In genomic region chr1:23983118-23983517, GRCm38 (mm10) we compare ENCODE assay signal across 33 mouse cellular contexts. TPM values are rescaled to one million over a fixed set of nuclear protein-coding genes. Genes with fewer than 3 reads are reported as not detected.
DNase-seq lines count a peak whose midpoint lies in the region; ATAC-seq and TF ChIP-seq lines count a peak whose summit lies in the region.
"Had no signal": no experiment of that assay in that cellular context is flagged by ENCODE, and none has a peak within 500 bp of the region (broad histone marks: within the 10 kb centered on the region; RNA-seq: fewer than 3 reads in every experiment).

No protein-coding gene starts in this region.

- ATAC-seq in granulocyte monocyte progenitor cell, adult 5-6 weeks (replicated peaks; ENCODE audit: poor library complexity, severe bottlenecking), result peak; percentile 98
- peak; percentile 90 for ATAC-seq in neutrophil, adult 5-6 weeks (ENCODE audit: extremely low read depth, insufficient number of reproducible peaks, low FRiP score, poor library complexity, severe bottlenecking)
- no peak for ATAC-seq in intestine, postnatal 0 days
- ATAC-seq: activated CD4-positive, CD25-positive, alpha-beta regulatory T cell, adult 4 months; forebrain, postnatal 0 days; hindbrain, embryonic 16.5 days had no signal

- peaks cover 6 to 27% of the 10 kb centered on the region in 2 experiments; a peak in 3 of 4 replicates for H3K4me1 ChIP-seq in CH12.LX (ENCODE audit: control insufficient read depth in 1 of 2, insufficient read depth in 2 of 2)
- no peaks in the 10 kb centered on the region for H3K4me1 ChIP-seq in intestine, postnatal 0 days (replicated peaks; ENCODE audit: control insufficient read depth, insufficient read depth, low read length)
- H3K4me1 ChIP-seq: embryonic facial prominence, embryonic 10.5 days; embryonic facial prominence, embryonic 15.5 days; forebrain, embryonic 12.5 days; megakaryocyte, embryonic 14.5 days; midbrain, embryonic 12.5 days; neural tube, embryonic 13.5 days had no signal

- no peaks in the 10 kb centered on the region for H3K79me2 ChIP-seq in CH12.LX (replicated peaks; ENCODE audit: control insufficient read depth, extremely low read depth, insufficient read depth, poor library complexity, severe bottlenecking)

- no peak for TF ChIP-seq POLR2A in CH12.LX (IDR thresholded peaks at IDR 0.05; ENCODE audit: low read depth, low read length)

- H3K4me2 ChIP-seq in CH12.LX (ENCODE audit: insufficient read depth, low read depth, poor library complexity, severe bottlenecking), result 0 out of 2 replicates have a peak overlapping the region, but pooled peaks have one; percentile 10
- H3K4me2 ChIP-seq in intestine, postnatal 0 days (replicated peaks; ENCODE audit: low read depth), result no peak overlapping the region
- H3K4me2 ChIP-seq: embryonic facial prominence, embryonic 15.5 days; forebrain, embryonic 12.5 days; midbrain, embryonic 12.5 days; neural tube, embryonic 13.5 days had no signal

- TF ChIP-seq RAD21 in CH12.LX (IDR thresholded peaks at IDR 0.05; ENCODE audit: low read depth, low read length), result no peak; the same call in 1 of the 2 replicates

- no peak overlapping the region for H3K27ac ChIP-seq in CH12.LX (ENCODE audit: insufficient read depth, low read depth)
- no peak overlapping the region for H3K27ac ChIP-seq in intestine, postnatal 0 days (ENCODE audit: low read depth, low read length)
- H3K27ac ChIP-seq: embryonic facial prominence, embryonic 10.5 days; embryonic facial prominence, embryonic 15.5 days; forebrain, embryonic 12.5 days; kidney, postnatal 0 days; liver, embryonic 14.5 days; midbrain, embryonic 12.5 days; neural tube, embryonic 13.5 days; stomach, postnatal 0 days had no signal

- H3K9ac ChIP-seq in CH12.LX (ENCODE audit: insufficient read depth, low read depth), result no peak overlapping the region
- no peak overlapping the region for H3K9ac ChIP-seq in intestine, postnatal 0 days (ENCODE audit: low read depth, low read length)
- H3K9ac ChIP-seq: embryonic facial prominence, embryonic 15.5 days; forebrain, embryonic 12.5 days; forebrain, postnatal 0 days; liver, embryonic 14.5 days; midbrain, embryonic 12.5 days; neural tube, embryonic 13.5 days had no signal

- no peaks in the 10 kb centered on the region for H3K27me3 ChIP-seq in CH12.LX (replicated peaks)
- H3K27me3 ChIP-seq in intestine, postnatal 0 days (replicated peaks; ENCODE audit: control insufficient read depth, insufficient read depth, low read length), result no peaks in the 10 kb centered on the region
- H3K27me3 ChIP-seq: embryonic facial prominence, embryonic 15.5 days; forebrain, embryonic 12.5 days; midbrain, embryonic 12.5 days; neural tube, embryonic 13.5 days had no signal

- no peaks in the 10 kb centered on the region for H3K36me3 ChIP-seq in CH12.LX (replicated peaks in 1 of 2; ENCODE audit: control insufficient read depth in 1 of 2, insufficient read depth in 1 of 2, low read length in 1 of 2)
- H3K36me3 ChIP-seq in intestine, postnatal 0 days (ENCODE audit: control insufficient read depth, insufficient read depth), result no peaks in the 10 kb centered on the region
- H3K36me3 ChIP-seq: embryonic facial prominence, embryonic 10.5 days; embryonic facial prominence, embryonic 15.5 days; forebrain, embryonic 12.5 days; midbrain, embryonic 12.5 days; neural tube, embryonic 13.5 days had no signal

- dilution Hi-C loops in CH12.LX (cut with MboI; ENCODE audit: extremely low pct_ligation_motif_present, extremely low pct_unique_long_range_greater_than_20kb, low sequenced_read_pairs), result no loop called here

- DNase-seq in 416B (ENCODE audit: low read depth) (peak; percentile 29), CH12.LX (ENCODE audit: extremely low read depth) (peak; percentile 66)
- DNase-seq in retina, postnatal 1 day, result no peak
- no peak for DNase-seq in frontal cortex, adult 2 months (ENCODE audit: extremely low spot score in 1 of 2, low spot score in 1 of 2)
- DNase-seq: adrenal gland, adult 2 months; adrenal gland, postnatal 36 days; cerebellum, adult 18-20 months; cerebellum, postnatal 10 days; forebrain, postnatal 0 days; gastrocnemius, postnatal 36 days; heart, postnatal 14 days; kidney, adult 2 months; kidney, postnatal 4 days; left cerebral cortex, postnatal 4 days; lung, adult 2 months; lung, postnatal 14 days; right cerebral cortex, postnatal 25 days; thymus, adult 18-20 months; thymus, postnatal 36 days had no signal

- in situ Hi-C loops in CH12.LX (cut with MboI; ENCODE audit: low pct_ligation_motif_present, low pct_unique_long_range_greater_than_20kb, low sequenced_read_pairs), result no loop called here

- no peak for TF ChIP-seq CTCF in CH12.LX (conservative IDR thresholded peaks at IDR 0.05 in 1 of 2, IDR thresholded peaks at IDR 0.05 in 1 of 2; ENCODE audit: low read depth in 2 of 2, low read length in 2 of 2)
- no peak for TF ChIP-seq CTCF in intestine, postnatal 0 days (IDR thresholded peaks at IDR 0.05; ENCODE audit: low read depth)

- no peak overlapping the region for H3K4me3 ChIP-seq in CH12.LX (replicated peaks in 1 of 3; ENCODE audit: low read depth in 2 of 3, low read length in 2 of 3, poor library complexity in 1 of 3)
- no peak overlapping the region for H3K4me3 ChIP-seq in intestine, postnatal 0 days (ENCODE audit: low read depth, low read length)
- H3K4me3 ChIP-seq: embryonic facial prominence, embryonic 10.5 days; embryonic facial prominence, embryonic 15.5 days; forebrain, embryonic 12.5 days; megakaryocyte, embryonic 14.5 days; midbrain, embryonic 12.5 days; neural tube, embryonic 13.5 days had no signal

- 88% methylated on average over 3 of the region's 3 CpGs for WGBS in intestine, postnatal 0 days

- TF ChIP-seq EP300 in CH12.LX (IDR thresholded peaks at IDR 0.05; ENCODE audit: low read length), result peak; percentile 99

- peaks cover 3% of the 10 kb centered on the region for H3K9me3 ChIP-seq in CH12.LX (replicated peaks; ENCODE audit: low read length)
- H3K9me3 ChIP-seq in intestine, postnatal 0 days (ENCODE audit: control insufficient read depth), result no peaks in the 10 kb centered on the region
- H3K9me3 ChIP-seq: embryonic facial prominence, embryonic 10.5 days; embryonic facial prominence, embryonic 15.5 days; forebrain, embryonic 12.5 days; midbrain, embryonic 12.5 days; neural tube, embryonic 13.5 days had no signal

TF ChIP-seq in CH12.LX, 34 proteins besides CTCF, POLR2A, EP300 and RAD21:
- TF ChIP-seq CHD2 (IDR thresholded peaks at IDR 0.05; ENCODE audit: low read length) (peak; percentile 76), JUN (IDR thresholded peaks at IDR 0.05; ENCODE audit: insufficient read depth, low read depth, low read length) (peak; percentile 94), JUND (conservative IDR thresholded peaks at IDR 0.05; ENCODE audit: low read depth, low read length) (peak; percentile 99), MAFK (IDR thresholded peaks at IDR 0.05; ENCODE audit: insufficient replicate concordance, low read length) (no peak), POLR2AphosphoS2 (IDR thresholded peaks at IDR 0.05; ENCODE audit: low read depth, low read length) (no peak), SIN3A (IDR thresholded peaks at IDR 0.05; ENCODE audit: low read length) (peak; percentile 52; the same call in 1 of the 2 replicates), ETS1 (conservative IDR thresholded peaks at IDR 0.05; ENCODE audit: low read depth, low read length) (peak; percentile 49; the same call in 1 of the 2 replicates), MEF2A (IDR thresholded peaks at IDR 0.05; ENCODE audit: borderline replicate concordance, low read depth, low read length) (peak; percentile 69; the same call in 1 of the 2 replicates), ZNF384 (IDR thresholded peaks at IDR 0.05; ENCODE audit: low read depth, low read length) (peak; percentile 93), RCOR1 (conservative IDR thresholded peaks at IDR 0.05; ENCODE audit: low read depth, low read length) (peak; percentile 94), NRF1 (IDR thresholded peaks at IDR 0.05; ENCODE audit: low read depth, low read length) (no peak), TCF12 (IDR thresholded peaks at IDR 0.05; ENCODE audit: low read depth, low read length) (no peak), BHLHE40 (IDR thresholded peaks at IDR 0.05; ENCODE audit: low read depth, low read length) (0 out of 2 replicates have a peak, but pooled peaks have one; percentile 17), IRF4 (IDR thresholded peaks at IDR 0.05; ENCODE audit: low read depth, low read length) (peak; percentile 98)

RNA-seq across cellular contexts. Expression of gene Sdhaf4, which starts 22.3 kb away (rescaled TPM):
- total RNA-seq in CH12.LX (2012; rRNA removed) (40.7 and 43.4 TPM in 2 replicates), CH12.LX (2014; rRNA removed) (72.9 and 79.6 TPM in 2 replicates)
- 20.9 and 24.8 TPM in 2 replicates for polyA plus RNA-seq in CH12.LX (2012; ENCODE audit: insufficient read length, low read depth)
- 13.1 and 43.0 TPM in 2 replicates for total RNA-seq in granulocyte monocyte progenitor cell, adult 5-6 weeks (2014; fragmentation: Nextera tagmentation)
- 7.7 and 22.7 TPM in 2 replicates for total RNA-seq in granulocyte monocyte progenitor cell, adult 5-6 weeks (2017)
- total RNA-seq in neutrophil, adult 5-6 weeks (2017), result 2.6 and 6.2 TPM in 2 replicates
- polyA plus RNA-seq in intestine, postnatal 0 days (2015; fragmentation: Nextera tagmentation; extraction: Ambion mirVana), result 72.6 and 76.2 TPM in 2 replicates
- 55.3 and 61.6 TPM in 2 replicates for polyA plus RNA-seq in frontal cortex, adult 2 months (2012; rRNA removed)

Comparison
In these comparisons a context has a peak if more than half of its experiments do, and no peak if none do; other contexts are left out.
1. DNase-seq: peak in 416B (single experiment) and CH12.LX (single experiment); none in retina, postnatal 1 day (single experiment) and frontal cortex, adult 2 months (0 of 2).